Mouse (Mus musculus): Measurements from ENCODE around the gene Ulk2.

DNA sequence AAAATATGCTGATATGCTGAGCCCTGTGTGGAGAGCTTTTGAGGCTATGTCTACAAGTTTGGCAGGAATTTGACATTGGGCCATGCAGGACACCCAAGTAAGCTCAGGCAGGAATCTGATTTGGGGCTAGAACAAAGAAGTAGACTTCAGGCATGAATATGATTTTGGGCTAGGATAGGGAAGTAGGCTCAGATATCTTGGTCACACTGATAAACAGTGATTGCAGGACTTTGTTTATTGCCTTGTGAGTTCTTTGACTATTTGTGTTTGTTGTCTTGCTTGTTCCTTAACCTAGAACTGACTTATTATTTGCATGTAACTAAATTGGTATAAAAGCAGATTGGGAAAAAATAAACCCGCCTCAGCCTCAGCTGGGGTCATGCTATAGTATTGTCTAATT is 66.3 kb downstream of the Ulk2 start:
- no peak for TF ChIP-seq CTCF (IDR thresholded peaks at IDR 0.05; ENCODE audit: low read depth, low read length)
- TF ChIP-seq GATA1 (IDR thresholded peaks at IDR 0.05; ENCODE audit: borderline replicate concordance, low read length), result no peak
- TF ChIP-seq TAL1 (conservative IDR thresholded peaks at IDR 0.05; ENCODE audit: low read depth, low read length), result no peak
- no peak for TF ChIP-seq GATA2 (IDR thresholded peaks at IDR 0.05; ENCODE audit: borderline replicate concordance, low read depth, low read length)
- TF ChIP-seq POLR2AphosphoS5 (IDR thresholded peaks at IDR 0.05; ENCODE audit: insufficient replicate concordance, low read depth, low read length), result no peak
